Mouse (Mus musculus) cerebellum, postnatal 10 days (tissue): ENCODE data around the gene Crocc.
A peak's percentile ranks its signal among the peaks of the same experiment; 100 is the strongest.

Experiments used
- DNase-seq, 2 experiments: peaks; one replicate each; pipeline ENCODE4 v3.0.0; 2021; ENCODE audit warnings: mixed read lengths in 2 of 2

The Crocc gene

GRCm38 (mm10) chr4:141020220-141020619 lies 40.1 kb downstream of the Crocc start:
- DNase-seq: peak in 1 of 2 experiments; percentile 15

GRCm38 (mm10) chr4:141017657-141018436 lies 42.5 kb downstream of the Crocc start:
- peak in 1 of 2 experiments; percentile 40 for DNase-seq

- DNase-seq: peak in 1 of 2 experiments; percentile 11
Observed at GRCm38 (mm10) chr4:141016311-141016710, 44.0 kb downstream of the Crocc start.

DNA sequence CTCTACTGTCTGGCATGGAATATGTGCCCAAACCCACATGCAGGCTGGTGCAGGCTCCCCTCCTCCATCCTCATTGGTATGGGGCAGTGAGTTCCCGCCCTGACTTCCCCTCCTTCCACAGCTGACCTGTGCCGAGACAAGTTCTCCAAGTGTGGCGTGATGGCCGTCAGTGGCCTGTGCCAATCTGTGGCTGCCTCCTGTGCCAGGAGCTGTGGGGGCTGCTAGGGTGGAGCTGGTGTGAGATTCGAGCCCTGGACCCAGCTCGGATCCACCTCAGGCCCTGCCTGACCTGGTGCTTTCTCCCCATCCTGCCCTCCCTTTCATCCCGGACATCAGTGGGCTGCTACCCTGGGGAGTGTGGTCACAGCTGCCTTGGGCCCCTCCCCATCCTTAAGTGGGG lies 45.0 kb downstream of the Crocc start:
- DNase-seq: peak in 1 of 2 experiments; percentile 25

- no peak for DNase-seq
Observed at GRCm38 (mm10) chr4:141014856-141015255, 45.5 kb downstream of the Crocc start.

DNA sequence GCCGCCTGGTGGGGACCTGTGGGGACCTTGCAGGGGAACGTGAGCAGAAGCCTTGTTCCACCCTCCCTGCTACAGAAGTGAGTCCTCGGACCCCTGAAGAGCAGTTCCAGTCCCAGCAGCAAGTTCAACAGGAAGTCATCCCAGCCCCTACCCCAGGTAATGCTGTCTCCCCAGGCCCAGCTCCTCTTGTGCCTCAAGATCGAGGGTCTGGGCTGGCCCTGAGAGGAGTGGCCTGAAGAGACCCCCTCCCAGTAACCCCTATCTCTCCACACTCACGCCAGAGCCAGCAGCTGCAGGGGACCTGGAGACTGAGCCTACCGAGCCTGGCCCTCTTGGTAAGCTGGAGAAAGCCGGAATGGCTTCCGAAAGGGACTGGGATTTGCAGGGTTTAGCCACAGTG lies 46.2 kb downstream of the Crocc start:
- no peak for DNase-seq

- no peak for DNase-seq
Observed at GRCm38 (mm10) chr4:141012558-141012957, 47.8 kb downstream of the Crocc start.

GRCm38 (mm10) chr4:141011556-141012328 lies 48.6 kb downstream of the Crocc start:
- DNase-seq: peak; percentile 78 to 89

DNA sequence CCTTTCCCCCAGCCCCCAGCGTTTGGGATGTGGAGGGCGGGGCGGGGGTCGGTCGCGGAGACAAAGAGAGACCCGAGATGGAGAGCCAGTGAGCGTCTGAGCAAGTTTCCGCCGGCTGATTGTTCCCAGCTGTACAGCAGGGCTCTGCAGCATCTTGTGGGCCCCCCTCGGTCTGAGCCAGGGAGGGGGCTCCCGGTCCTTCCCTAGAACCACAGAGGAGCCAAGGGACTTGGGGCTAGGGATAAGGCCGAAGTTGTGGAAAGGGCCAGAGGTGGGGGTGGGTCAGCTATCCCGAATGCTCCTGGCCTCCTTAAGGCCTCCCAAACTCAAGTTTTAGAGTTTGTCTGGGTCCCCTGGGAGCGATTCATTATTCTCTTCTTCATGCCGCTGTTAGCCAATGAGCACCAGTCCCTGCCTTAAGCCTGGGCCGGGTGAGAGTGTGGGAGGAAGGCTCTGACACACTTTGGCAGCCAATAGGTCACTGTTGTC lies 49.4 kb downstream of the Crocc start:
- no peak for DNase-seq

- peak in 1 of 2 experiments; percentile 55 for DNase-seq
Observed at GRCm38 (mm10) chr4:141010526-141010925, 49.8 kb downstream of the Crocc start.

DNA sequence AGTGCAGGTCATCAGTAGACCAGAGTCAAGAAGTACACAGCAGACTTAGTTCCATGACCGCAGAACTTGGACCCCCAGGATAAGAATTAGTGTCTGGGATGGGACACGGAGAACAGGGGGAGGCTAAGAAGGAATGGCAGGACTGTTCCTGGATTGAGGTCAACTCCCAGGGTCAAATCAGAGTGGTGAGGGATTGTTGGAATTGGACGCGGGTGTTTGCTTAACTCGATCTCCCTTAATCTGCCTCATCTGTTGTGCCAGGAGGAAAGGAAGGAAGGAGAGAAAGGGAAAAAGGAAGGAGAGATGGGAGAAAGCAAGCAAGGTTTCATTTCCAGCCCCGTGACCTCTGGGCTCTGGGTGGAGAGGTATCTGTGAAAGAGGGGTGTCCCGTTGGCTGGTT lies 50.2 kb downstream of the Crocc start, which contains the start of gene Mfap2:
Gene Mfap2 (plus strand): TSS at position 301 of the 400 bp plus-strand sequence.
- DNase-seq: no peak

GRCm38 (mm10) chr4:141008028-141008427 lies 52.3 kb downstream of the Crocc start:
- DNase-seq: peak in 1 of 2 experiments; percentile 64

GRCm38 (mm10) chr4:141005983-141006382 lies 54.4 kb downstream of the Crocc start:
- DNase-seq: peak; percentile 88 to 91

DNA sequence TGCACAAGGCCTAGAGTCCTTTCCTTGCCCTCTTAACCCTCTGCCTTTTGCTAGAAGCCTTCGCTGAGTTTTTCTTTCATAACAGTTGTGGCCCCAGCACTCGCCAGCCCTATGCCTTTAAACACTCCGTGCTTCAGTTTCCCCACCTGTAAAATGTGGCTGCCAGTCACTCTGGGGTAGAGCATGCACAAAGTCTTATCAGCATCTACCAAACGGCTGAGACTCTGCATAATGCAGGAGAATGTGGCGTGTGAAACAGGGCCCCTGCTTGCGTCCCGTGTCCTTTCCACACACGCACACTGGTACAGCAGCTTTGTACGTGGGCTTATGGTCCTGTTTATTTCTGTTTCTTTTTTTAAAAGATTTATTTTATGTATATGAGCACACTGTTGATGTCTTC lies 63.5 kb downstream of the Crocc start:
- no peak for DNase-seq

DNA sequence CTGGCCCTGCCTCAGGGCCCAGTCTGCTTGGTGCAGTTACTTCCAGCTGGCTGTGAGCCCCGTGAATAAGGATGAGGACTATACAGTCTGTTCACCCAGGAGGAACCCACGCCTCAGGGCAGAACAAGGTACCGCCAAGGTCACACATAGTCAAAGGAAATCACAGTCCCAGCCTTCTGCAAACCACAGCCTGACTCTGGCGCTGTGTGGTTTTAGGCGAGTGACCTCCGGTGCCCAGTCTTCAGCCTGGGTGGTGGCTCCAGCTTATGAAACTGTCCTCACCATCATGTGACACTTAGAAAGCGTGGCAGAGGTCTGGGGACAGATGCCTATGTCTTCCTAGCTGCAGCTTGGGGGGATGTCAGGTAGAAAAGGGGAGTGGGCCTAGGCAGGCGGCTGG lies 64.5 kb downstream of the Crocc start:
- no peak for DNase-seq

DNA sequence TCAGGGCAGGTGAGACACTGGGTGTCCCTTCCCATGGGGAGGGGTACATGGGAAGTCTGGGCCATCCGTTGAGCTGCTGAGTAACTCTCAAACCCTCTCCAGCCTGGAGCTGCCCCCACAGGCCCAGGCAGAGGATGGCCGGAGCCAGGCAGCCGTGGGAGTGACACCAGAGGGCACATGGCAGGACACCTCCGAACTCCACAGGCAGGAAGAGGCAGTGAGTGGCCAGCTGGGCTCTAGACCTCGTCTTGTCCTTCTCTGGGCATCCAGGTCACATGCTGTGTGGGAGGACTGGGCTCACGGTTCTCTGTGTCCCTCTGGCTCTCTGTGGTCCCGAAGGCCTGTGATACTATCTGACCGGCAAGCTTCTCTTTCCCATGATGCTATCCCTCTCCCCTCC lies 66.5 kb downstream of the Crocc start:
- DNase-seq: no peak

DNA sequence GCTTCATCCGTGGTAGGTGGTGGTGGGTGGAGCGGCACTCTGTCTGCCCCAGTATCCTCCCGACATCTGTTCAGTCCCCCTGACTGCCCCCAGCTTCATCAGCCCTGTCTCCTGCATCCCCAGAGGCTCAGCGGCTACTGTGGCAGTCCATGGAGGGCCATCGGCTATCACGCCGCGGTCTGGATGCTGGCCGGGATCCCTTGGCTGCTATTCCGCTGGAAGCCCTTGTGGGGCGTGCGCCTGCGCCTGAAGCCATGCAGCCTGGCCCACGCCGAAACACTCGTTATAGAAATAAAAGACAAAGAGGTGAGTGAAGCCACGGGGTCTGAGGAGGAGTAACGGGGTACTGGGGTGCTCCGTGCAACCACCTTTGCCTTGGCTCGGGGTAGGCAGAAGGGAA lies 68.1 kb downstream of the Crocc start:
- DNase-seq: peak; percentile 53 to 58

DNA sequence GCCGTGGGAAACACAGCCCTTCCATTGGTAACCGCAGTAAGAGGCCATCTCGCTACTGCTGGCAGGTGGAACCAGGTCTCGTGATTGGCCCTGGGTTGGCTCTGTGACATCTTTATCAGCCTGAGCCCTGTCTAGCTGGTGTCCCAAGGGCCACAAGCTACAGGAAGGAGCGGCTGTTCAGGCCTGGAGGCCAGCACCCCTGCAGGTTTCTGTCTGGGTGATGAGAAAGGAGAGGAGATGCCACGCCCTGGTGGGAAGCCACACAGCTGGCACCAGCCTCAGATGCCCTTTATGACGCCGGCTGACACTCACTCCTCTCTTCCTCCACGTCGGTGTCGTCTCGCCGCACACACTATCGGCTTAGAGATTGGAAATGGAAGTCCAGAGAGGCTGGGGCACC lies 70.9 kb downstream of the Crocc start:
- DNase-seq: no peak

GRCm38 (mm10) chr4:140988706-140989290 lies 71.6 kb downstream of the Crocc start:
- no peak for DNase-seq

GRCm38 (mm10) chr4:140987476-140987875 lies 72.9 kb downstream of the Crocc start:
- DNase-seq: no peak

DNA sequence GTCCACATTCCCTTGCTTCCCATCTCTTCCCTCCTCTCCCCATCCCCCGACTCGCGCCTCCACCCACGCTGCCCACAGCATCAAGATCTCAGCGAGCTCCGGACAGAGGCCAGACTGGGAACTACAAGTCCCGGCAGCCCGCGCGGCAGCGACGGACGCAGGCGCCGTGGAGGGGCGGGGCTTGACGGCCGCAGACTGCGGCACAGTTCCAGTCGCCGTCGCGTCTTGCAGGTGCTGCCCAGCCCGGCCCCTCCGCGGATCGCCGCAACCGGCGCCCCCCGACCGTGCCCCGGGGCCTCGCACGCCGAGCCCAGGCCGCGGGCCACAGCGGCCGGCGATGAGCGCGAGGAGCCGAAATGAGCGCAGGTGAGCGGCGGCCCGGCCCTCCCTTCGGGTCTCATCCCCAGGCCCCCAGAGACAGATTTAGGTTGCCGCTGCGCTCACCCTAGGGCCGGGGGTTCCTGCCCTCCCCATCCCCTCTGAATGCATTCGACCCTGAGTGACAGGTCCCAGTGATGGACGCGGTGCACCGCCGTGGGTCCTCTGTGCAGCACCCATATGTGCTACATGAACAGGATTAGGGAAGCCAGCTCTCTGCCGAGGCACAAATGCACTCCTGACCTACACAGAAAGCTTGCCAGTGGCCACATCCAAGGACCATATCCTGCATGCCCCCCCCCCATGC lies 73.5 kb downstream of the Crocc start, which contains the start of gene Atp13a2:
Gene Atp13a2 (plus strand): TSS at position 163 of the 685 bp plus-strand sequence.
- peak; percentile 98 for DNase-seq

DNA sequence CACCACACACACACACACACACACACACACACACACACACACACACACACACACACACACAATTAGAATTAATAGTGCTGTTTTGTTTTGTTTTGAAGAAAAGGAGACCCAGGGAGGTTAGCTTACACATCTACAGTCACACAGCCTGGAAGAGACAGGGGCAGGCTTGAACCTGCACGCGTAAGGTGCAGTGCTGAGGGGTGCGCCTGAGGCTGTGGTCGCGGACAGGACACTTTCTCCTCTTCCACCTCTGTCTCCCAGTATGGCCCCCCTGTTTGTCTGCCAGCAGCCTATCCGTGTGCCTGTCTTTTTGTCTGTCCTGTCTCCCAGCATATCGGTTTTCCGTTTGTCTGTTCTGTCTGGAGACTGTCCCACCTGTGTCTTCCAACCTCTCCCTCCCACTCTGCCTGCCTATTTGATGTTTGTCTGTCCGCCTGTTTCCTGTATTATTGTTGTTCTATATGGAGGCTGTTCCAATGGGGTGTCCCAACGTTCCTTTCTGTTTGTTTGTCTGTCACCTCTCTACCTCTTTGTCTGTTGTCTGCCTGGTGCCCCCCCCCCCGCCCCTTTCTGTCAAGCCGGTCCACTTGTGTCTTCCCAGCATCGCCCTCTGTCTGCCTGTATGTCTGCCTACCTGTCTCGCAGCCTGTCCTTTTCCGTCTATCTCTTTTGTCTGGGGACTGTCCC lies 74.2 kb downstream of the Crocc start:
- DNase-seq: peak; percentile 30 to 42
